Mouse (Mus musculus) hindbrain, embryonic 16.5 days (tissue): ENCODE measurements around the gene Mafk. TPM values are rescaled to one million over a fixed set of nuclear protein-coding genes. Genes with fewer than 3 reads are reported as not detected.
A peak's percentile ranks its signal among the peaks of the same experiment; 100 is the strongest.
"Not testable (repeated sequence)": the region's sequence is repeated elsewhere in the genome, so short reads cannot be mapped to it uniquely, and the experiment has no call there.

Experiments
- ATAC-seq: fragments of 200-750 bp; cut with Nextera tagmentation; 2 replicates; pipeline ENCODE4 v1.8.0; 2017; ENCODE audit warnings: moderate TSS enrichment, moderate library complexity
- H3K27ac ChIP-seq: fragments of 300-500 bp; sonication (generic); 2 replicates; pipeline ENCODE4 v1.5.1; 2014; ENCODE audit warnings: low read depth, mild to moderate bottlenecking, control low read depth, low read length, moderate library complexity
- H3K27me3 ChIP-seq: fragments of 300-500 bp; sonication (generic); replicated peaks from 2 replicates; pipeline ENCODE4 v1.6.1; 2014; ENCODE audit warnings: low read length; ENCODE audit not compliant: control insufficient read depth, insufficient read depth
- H3K36me3 ChIP-seq: fragments of 300-500 bp; sonication (generic); 2 replicates; pipeline ENCODE4 v1.6.1; 2014; ENCODE audit warnings: mild to moderate bottlenecking, low read length, moderate library complexity, mixed read lengths; ENCODE audit not compliant: control insufficient read depth, insufficient read depth
- H3K4me1 ChIP-seq: fragments of 300-500 bp; sonication (generic); 2 replicates; pipeline ENCODE4 v1.6.1; 2014; ENCODE audit warnings: low read depth, low read length; ENCODE audit not compliant: control insufficient read depth, insufficient read depth
- H3K4me2 ChIP-seq: fragments of 300-500 bp; sonication (generic); 2 replicates; pipeline ENCODE4 v1.6.1; 2014; ENCODE audit warnings: mild to moderate bottlenecking, low read length, control low read depth, moderate library complexity
- H3K4me3 ChIP-seq: fragments of 300-500 bp; sonication (generic); 2 replicates; pipeline ENCODE4 v1.5.1; 2014; ENCODE audit warnings: mild to moderate bottlenecking, low read length, control low read depth, moderate library complexity
- H3K9ac ChIP-seq: fragments of 300-500 bp; sonication (generic); 2 replicates; pipeline ENCODE4 v1.6.1; 2014; ENCODE audit warnings: low read depth, mild to moderate bottlenecking, control low read depth, low read length, moderate library complexity
- H3K9me3 ChIP-seq: fragments of 300-500 bp; sonication (generic); 2 replicates; pipeline ENCODE4 v1.6.1; 2014; ENCODE audit warnings: mild to moderate bottlenecking, low read length, moderate library complexity; ENCODE audit not compliant: control insufficient read depth
- WGBS: fragments of 180-500 bp; shearing (Covaris S2); extraction: QIAGEN DNeasy Blood & Tissue Kit; methylation state at CpG from one replicate; pipeline ENCODE4 v1.1.7; 2014; 5-methylcytosine and 5-hydroxymethylcytosine counted together
- polyA plus RNA-seq: library from polyadenylated mRNA; unstranded; fragments of >200 nt; fragmentation: Nextera tagmentation; extraction: Ambion mirVana; gene quantifications from 2 replicates; pipeline ENCODE4 v1.2.1, GENCODE M21; 2015

Gene Mafk
- polyA plus RNA-seq: 12.1 and 13.0 TPM in 2 replicates

DNA sequence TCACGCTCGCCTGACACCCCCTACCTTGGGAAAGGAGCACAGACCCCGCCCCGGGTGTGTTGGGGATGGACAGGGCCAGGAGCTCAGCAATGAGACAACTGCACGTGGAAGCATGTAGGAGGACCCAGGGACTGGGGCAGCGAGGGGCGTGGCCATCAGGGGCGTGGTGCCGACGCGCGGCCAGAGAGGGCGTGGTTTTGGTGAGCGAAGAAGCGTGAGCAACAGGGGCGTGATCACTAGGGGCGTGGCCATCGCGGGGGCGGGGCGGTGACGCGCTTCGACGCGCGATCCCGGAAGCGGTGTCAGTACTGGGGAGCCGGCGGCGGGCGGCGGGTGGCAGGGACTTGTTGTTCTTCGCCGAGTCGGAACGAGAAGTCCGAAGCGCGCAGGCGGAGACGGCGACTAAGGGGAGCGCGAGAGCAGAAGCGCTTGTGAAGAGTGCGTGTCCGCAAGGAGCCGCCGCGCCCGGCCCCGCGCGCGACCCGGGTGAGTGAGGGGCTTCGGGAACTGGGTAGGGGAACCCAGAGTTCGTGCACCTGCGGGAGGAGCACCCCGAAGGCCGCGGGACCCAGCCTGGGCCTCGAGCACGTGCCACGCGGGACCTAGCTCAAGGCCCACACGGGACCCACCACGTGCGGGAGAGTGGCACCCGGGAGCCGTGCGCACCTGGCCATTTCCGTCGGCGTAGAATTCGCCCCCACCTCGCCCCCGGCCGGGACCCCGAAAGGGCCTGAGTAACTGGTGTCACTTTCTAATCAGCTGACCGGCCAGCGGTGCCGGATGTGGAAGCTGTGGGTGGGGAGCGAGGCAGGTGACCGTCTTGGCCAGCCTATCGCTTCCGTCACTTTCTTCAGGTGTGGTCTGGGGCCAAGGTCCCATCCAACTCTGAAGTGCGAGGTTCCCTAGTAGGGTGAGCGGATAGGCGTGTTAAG is at the start of gene Mafk:
Gene Mafk, plus strand, starts transcription at position 287 of the 932 bp plus-strand sequence.
- Histone ChIP-seq H3K4me3 (peak within 1 kb of the TSS; percentile 76), H3K27me3 (peaks cover 2% of the 10 kb centered on the region; the same call in 1 of the 2 replicates), H3K36me3 (no peaks in the 10 kb centered on the region), H3K9me3 (no peaks in the 10 kb centered on the region), H3K4me2 (peak within 1 kb of the TSS; percentile 100), H3K4me1 (peaks cover 13% of the 10 kb centered on the region), H3K27ac (peak within 1 kb of the TSS; percentile 30; the same call in 1 of the 2 replicates), H3K9ac (peak within 1 kb of the TSS; percentile 74)
- under 1% methylated on average over 79 of the region's 92 CpGs for WGBS
- peak; percentile 84 for ATAC-seq

GRCm38 (mm10) chr5:139742640-139743039 is 48.7 kb upstream of the Mafk start:
- not testable (repeated sequence) for H3K4me3 ChIP-seq, H3K4me1 ChIP-seq, H3K27me3 ChIP-seq, H3K27ac ChIP-seq, H3K4me2 ChIP-seq, H3K9ac ChIP-seq, ATAC-seq, H3K9me3 ChIP-seq, H3K36me3 ChIP-seq
- WGBS: 44% methylated on average over 3 of the region's 3 CpGs

- peaks cover 3% of the 10 kb centered on the region; the same call in 1 of the 2 replicates for H3K27me3 ChIP-seq
- ATAC-seq: 0 out of 2 replicates have a peak, but pooled peaks have one; percentile 38
Measured at GRCm38 (mm10) chr5:139745771-139746170, 45.5 kb upstream of the Mafk start.

DNA sequence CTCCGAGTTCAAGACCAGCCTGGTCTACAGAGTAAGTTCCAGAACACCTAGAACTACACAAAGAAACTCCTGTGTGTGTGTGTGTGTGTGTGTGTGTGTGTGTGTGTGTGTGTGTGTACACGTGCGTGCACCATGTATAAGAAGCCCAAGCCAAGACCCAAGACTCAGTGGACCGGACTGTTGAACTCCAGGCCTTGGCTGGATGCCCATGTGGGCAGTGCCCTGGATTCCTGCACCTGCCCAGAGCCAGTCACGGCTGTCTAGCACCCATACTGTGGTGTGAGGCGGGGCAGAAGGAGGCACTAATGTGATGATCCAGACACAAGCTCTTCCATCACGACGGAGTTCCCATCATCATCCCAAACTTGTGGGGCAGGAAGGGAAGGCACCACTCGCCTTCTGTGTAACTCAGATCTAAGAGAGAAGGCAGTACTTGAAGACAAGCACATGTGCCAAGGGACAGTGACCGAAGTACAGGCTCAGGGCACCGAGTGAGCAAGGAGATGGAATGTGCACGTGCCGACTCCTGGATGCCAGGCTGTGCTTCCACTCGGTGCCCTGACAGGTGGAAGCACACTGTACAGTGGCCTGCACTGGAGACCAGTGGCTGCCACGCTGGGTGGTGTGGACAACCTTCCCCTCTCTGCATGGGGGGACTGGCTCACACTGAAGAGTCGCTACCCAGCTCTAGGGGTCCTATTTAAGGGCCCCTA is 41.7 kb upstream of the Mafk start:
- no peak for ATAC-seq
- H3K4me3 ChIP-seq: no peak overlapping the region
- peaks cover 12% of the 10 kb centered on the region; the same call in 1 of the 2 replicates for H3K36me3 ChIP-seq
- H3K4me1 ChIP-seq: no peaks in the 10 kb centered on the region
- no peak overlapping the region for H3K27ac ChIP-seq
- no peak overlapping the region for H3K9ac ChIP-seq
- 85% methylated on average over 16 of the region's 16 CpGs for whole genome bisulfite sequencing
- H3K9me3 ChIP-seq: no peaks in the 10 kb centered on the region
- no peak overlapping the region for H3K4me2 ChIP-seq
- peaks cover 3% of the 10 kb centered on the region; the same call in 1 of the 2 replicates for H3K27me3 ChIP-seq

More at GRCm38 (mm10) chr5:139745771-139746170, 45.5 kb upstream of the Mafk start:
- WGBS: 10% methylated on average over 3 of the region's 3 CpGs
- H3K27ac ChIP-seq: no peak overlapping the region
- H3K4me1 ChIP-seq: no peaks in the 10 kb centered on the region
- no peak overlapping the region for H3K4me2 ChIP-seq
- H3K36me3 ChIP-seq: peaks cover 3% of the 10 kb centered on the region; the same call in 1 of the 2 replicates
- no peaks in the 10 kb centered on the region for H3K9me3 ChIP-seq
- no peak overlapping the region for H3K4me3 ChIP-seq
- no peak overlapping the region for H3K9ac ChIP-seq

DNA sequence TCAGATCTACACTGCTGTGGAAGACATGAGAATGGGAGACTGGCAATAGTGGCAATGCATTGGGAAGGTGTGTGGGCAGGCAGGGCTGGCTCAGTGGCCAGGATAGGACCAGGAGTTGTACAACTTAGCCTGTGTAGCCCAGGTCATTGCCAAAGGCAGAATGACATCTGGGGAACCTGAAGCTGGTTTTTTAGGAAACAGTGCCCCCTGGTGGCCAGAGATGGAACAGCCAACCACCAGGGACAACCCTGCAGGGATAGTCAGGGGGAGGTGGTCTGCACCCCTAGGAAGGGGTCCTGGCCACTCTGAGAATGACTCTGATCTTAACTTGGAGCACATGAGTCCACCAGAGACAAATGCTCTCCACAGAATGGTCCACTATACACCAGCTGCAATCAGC is 40.8 kb upstream of the Mafk start:
- Histone ChIP-seq H3K36me3 (peaks cover 19% of the 10 kb centered on the region; the same call in 1 of the 2 replicates), H3K4me3 (no peak overlapping the region), H3K9me3 (no peaks in the 10 kb centered on the region), H3K27me3 (peaks cover 2% of the 10 kb centered on the region; the same call in 1 of the 2 replicates), H3K4me2 (no peak overlapping the region), H3K27ac (no peak overlapping the region), H3K9ac (no peak overlapping the region), H3K4me1 (no peaks in the 10 kb centered on the region)
- ATAC-seq: peak; percentile 40

- no peaks in the 10 kb centered on the region for H3K9me3 ChIP-seq
- H3K36me3 ChIP-seq: peaks cover 48% of the 10 kb centered on the region
- H3K27me3 ChIP-seq: no peaks in the 10 kb centered on the region
- no peak overlapping the region for H3K4me3 ChIP-seq
- H3K4me2 ChIP-seq: no peak overlapping the region
- ATAC-seq: peak; percentile 17; the same call in 1 of the 2 replicates
- H3K4me1 ChIP-seq: no peaks in the 10 kb centered on the region
- no peak overlapping the region for H3K9ac ChIP-seq
- no peak overlapping the region for H3K27ac ChIP-seq
- 39% methylated on average over 12 of the region's 12 CpGs for whole genome bisulfite sequencing
Measured at GRCm38 (mm10) chr5:139754753-139755152, 36.6 kb upstream of the Mafk start.

GRCm38 (mm10) chr5:139756135-139756534 is 35.2 kb upstream of the Mafk start:
- Histone ChIP-seq H3K4me1 (no peaks in the 10 kb centered on the region), H3K27ac (no peak overlapping the region), H3K27me3 (no peaks in the 10 kb centered on the region), H3K36me3 (peaks cover 58% of the 10 kb centered on the region), H3K4me2 (no peak overlapping the region), H3K9me3 (no peaks in the 10 kb centered on the region), H3K9ac (no peak overlapping the region), H3K4me3 (no peak overlapping the region)
- WGBS: 95% methylated on average over 12 of the region's 12 CpGs
- no peak for ATAC-seq

- no peaks in the 10 kb centered on the region for H3K27me3 ChIP-seq
- no peak overlapping the region for H3K4me3 ChIP-seq
- no peak for ATAC-seq
- no peak overlapping the region for H3K9ac ChIP-seq
- WGBS: 83% methylated on average over 2 of the region's 2 CpGs
- no peaks in the 10 kb centered on the region for H3K4me1 ChIP-seq
- peaks cover 58% of the 10 kb centered on the region for H3K36me3 ChIP-seq
- no peaks in the 10 kb centered on the region for H3K9me3 ChIP-seq
- no peak overlapping the region for H3K4me2 ChIP-seq
- H3K27ac ChIP-seq: no peak overlapping the region
Measured at GRCm38 (mm10) chr5:139756586-139756985, 34.7 kb upstream of the Mafk start.

DNA sequence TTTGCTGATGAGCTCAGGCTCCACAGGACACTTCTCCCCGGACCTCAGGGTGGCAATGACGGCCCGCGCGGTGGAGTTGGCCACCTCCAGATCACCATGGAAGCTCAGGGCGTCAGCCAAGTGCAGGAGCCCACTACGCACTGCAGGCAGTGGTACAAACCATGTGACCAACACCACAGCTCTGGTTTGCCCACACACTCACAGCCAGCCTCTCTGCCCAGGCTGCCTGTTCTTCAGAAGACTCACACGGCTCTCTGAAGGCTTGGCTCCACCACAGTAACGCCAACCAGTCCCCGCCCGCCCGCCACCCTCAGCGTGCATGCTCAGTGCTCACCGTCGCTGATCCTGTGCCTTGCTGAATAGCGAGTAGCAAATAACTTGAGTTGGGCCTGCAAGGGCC is 33.2 kb upstream of the Mafk start:
- Histone ChIP-seq H3K27ac (no peak overlapping the region), H3K4me2 (no peak overlapping the region), H3K4me3 (no peak overlapping the region), H3K27me3 (no peaks in the 10 kb centered on the region), H3K9me3 (no peaks in the 10 kb centered on the region), H3K9ac (no peak overlapping the region), H3K4me1 (no peaks in the 10 kb centered on the region), H3K36me3 (peaks cover 62% of the 10 kb centered on the region)
- no peak for ATAC-seq
- 89% methylated on average over 16 of the region's 16 CpGs for WGBS
